Mouse (Mus musculus): ENCODE data around the gene Slc4a4. TPM values are rescaled to one million over a fixed set of nuclear protein-coding genes. Genes with fewer than 3 reads are reported as not detected.

The Slc4a4 gene
- polyA plus RNA-seq, 1 experiment from 2014 or later = 2.4 TPM

DNA sequence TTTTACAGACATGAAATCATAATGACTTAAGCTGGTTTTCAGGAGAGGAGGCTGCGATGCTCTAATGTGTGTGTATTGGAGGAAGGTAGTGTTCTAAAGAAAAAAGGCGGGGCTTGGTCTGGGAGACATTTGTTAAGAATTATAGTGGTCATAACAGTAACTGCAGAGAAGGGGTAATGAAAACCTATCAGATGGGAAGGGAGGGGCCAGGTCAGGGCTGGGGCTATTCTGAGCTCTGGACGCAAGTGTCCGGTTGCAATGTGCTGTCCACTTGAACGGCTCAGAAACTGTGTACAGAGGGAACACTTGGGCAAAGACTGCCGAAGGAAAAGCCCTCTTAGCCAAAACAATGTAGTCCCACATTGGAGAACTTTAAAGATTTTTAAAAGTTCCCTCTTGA is 52.5 kb downstream of the Slc4a4 start:
- Histone ChIP-seq H3K36me3 (no peaks in the 10 kb centered on the region), H3K9ac (no peak overlapping the region), H3K27me3 (no peaks in the 10 kb centered on the region), H3K4me3 (no peak overlapping the region), H3K4me2 (replicated peaks) (no peak overlapping the region), H3K4me1 (peaks cover 11% of the 10 kb centered on the region), H3K27ac (no peak overlapping the region), H3K9me3 (no peaks in the 10 kb centered on the region)
- 24% methylated on average over 6 of the region's 6 CpGs for WGBS
- ATAC-seq (ENCODE audit: low FRiP score, low read depth) = no peak; the same call in 1 of the 2 replicates

DNA sequence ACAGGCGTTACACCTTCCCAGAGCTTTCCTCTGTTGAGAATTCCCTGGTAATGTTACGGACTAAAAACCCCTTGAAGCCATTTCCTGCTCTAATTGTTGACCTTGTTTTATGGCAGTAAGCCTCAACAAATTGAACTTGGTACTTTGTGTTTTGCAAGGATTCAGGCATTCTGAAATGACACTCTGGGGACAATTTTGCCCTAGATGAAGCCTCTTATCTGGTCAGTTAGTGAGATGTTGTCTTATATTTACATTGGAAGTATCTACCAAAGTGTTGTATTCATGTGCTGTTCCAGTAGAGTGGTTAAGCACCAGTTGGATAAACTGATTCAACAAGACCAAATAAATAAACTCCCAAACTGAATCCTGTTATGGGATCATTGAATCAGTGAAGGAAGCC is 53.2 kb downstream of the Slc4a4 start:
- 46% methylated on average over 2 of the region's 2 CpGs for WGBS

DNA sequence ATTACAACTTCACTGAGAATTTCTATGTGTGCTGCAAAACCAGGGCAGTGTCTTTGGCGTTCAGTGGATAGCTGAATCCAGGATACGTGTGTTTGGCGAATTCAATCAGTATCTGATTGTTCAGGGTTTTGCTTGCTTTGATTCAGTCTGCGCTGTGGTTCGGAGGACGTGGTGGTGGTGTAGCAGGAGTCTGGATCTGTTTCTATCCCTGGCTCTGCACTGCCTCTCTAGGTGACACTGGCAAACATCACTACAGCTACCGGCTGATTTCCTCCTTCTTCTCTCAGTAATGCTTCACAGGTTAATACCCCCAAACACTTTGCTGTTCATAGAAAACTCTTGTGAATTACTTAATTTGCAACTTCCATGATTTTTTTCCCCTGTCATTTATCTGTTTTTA is 55.3 kb downstream of the Slc4a4 start:
- Histone ChIP-seq H3K4me2 (replicated peaks) (no peak overlapping the region), H3K27me3 (no peaks in the 10 kb centered on the region), H3K36me3 (no peaks in the 10 kb centered on the region), H3K27ac (no peak overlapping the region), H3K4me3 (no peak overlapping the region), H3K4me1 (peaks cover 8% of the 10 kb centered on the region; the same call in 1 of the 2 replicates), H3K9ac (no peak overlapping the region), H3K9me3 (no peaks in the 10 kb centered on the region)
- ATAC-seq (ENCODE audit: low FRiP score, low read depth) = no peak
- WGBS = 89% methylated on average over 7 of the region's 7 CpGs

More for the DNA sequence above, 53.2 kb downstream of the Slc4a4 start:
- H3K27me3 ChIP-seq = no peaks in the 10 kb centered on the region
- no peaks in the 10 kb centered on the region for H3K9me3 ChIP-seq
- no peaks in the 10 kb centered on the region for H3K36me3 ChIP-seq
- no peak overlapping the region for H3K27ac ChIP-seq
- H3K9ac ChIP-seq = no peak overlapping the region
- no peak for ATAC-seq (ENCODE audit: low FRiP score, low read depth)
- no peak overlapping the region for H3K4me3 ChIP-seq
- peaks cover 8% of the 10 kb centered on the region; the same call in 1 of the 2 replicates for H3K4me1 ChIP-seq
- H3K4me2 ChIP-seq (replicated peaks) = no peak overlapping the region

DNA sequence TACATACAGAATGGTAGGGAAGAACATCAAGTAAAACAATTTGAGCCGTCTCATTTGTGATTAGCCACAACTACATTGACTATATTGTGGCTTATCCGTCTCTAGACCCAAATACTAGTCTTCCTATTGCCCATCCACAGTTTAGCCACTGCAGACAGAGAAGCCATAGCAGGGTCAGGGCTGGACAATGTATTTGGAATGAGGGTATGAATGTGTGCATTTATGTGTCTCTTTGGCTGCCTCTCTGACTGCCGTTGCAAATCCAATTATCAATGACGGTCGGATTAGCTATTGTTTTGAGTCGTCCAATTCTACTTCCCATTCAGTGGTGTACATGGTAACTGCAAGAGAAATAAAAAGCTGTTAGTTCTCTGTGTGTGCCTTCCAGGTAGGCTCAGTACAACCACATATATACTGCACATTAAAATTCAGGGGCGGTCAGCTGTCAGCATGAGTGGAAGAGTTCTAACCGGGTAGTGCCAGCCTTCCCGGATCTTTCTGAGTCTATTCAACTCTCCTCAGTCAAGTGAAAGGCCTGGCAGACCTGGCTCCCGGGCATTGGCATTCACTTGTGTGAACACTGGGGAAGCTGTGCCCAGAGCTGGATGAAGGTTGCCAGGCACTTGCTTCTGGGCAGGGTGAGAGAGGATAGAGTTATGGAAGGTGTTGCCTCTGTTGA is 59.2 kb downstream of the Slc4a4 start:
- H3K27ac ChIP-seq = no peak overlapping the region
- H3K4me2 ChIP-seq (replicated peaks) = no peak overlapping the region
- H3K36me3 ChIP-seq = no peaks in the 10 kb centered on the region
- H3K9me3 ChIP-seq = no peaks in the 10 kb centered on the region
- H3K9ac ChIP-seq = no peak overlapping the region
- H3K27me3 ChIP-seq = no peaks in the 10 kb centered on the region
- ATAC-seq (ENCODE audit: low FRiP score, low read depth) = no peak
- H3K4me1 ChIP-seq = no peaks in the 10 kb centered on the region
- H3K4me3 ChIP-seq = no peak overlapping the region
- 92% methylated on average over 10 of the region's 10 CpGs for WGBS

DNA sequence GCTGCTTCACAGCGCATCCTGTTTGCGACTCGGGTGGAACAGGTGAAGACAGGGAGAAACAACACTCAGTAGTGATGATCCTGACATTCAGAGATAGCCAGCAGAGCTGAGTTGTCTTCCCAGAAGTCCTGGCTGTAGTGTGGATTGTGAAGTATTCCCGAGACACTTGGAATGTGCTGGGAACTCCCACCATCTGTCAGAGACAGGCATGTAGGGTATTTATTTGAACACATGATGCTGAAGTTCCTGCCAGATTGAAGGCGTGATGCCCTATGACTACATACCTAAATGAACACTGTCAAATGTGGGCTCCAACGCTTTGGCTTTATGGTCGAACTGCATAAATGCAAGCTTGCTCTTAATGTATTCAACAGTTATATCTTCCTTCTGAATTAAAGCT is 63.7 kb downstream of the Slc4a4 start:
- Histone ChIP-seq H3K9me3 (no peaks in the 10 kb centered on the region), H3K36me3 (no peaks in the 10 kb centered on the region; the same call in 1 of the 2 replicates), H3K4me2 (replicated peaks) (no peak overlapping the region), H3K9ac (no peak overlapping the region), H3K27me3 (no peaks in the 10 kb centered on the region), H3K4me1 (no peaks in the 10 kb centered on the region), H3K4me3 (no peak overlapping the region), H3K27ac (no peak overlapping the region)
- ATAC-seq (ENCODE audit: low FRiP score, low read depth) = no peak
- 92% methylated on average over 7 of the region's 7 CpGs for WGBS

DNA sequence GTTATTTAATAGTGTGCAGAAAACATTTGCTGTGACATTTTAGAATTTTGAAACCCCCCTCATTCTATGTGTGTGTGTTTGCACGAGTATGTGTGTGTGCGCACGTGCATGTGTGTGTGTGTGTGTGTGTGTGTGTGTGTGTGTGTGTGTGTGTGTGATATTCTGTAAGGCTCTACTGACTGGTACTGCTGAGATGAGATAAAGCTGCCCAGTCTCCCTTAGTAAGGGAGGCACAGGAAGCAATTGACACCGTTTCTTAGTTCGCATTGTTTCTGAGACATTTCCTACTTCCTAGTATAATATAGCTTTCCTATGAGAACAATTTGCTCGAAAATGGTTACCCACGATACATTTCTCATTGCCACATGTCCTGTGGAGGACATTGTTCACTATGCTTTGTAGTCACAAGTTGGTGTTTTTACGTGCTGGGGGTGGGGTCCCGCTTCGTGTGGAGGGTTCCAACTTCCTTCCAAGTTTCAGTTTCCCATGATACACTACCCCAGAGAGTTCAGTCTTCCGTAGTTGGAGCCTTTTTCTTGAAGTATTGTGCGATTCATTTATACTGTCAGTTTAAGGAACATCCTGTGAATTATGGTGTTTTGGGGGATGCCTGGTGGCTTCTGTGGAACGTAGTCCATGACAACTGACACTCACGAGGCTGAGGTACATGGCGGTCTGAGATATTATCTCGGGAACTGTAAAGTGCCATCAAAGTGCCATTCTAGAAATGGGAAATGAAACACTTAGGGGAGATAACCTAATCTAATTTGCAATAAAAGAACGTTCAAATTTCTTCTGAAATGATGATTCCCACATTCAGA is 66.3 kb downstream of the Slc4a4 start:
- Histone ChIP-seq H3K4me3 (no peak overlapping the region), H3K9ac (no peak overlapping the region), H3K9me3 (no peaks in the 10 kb centered on the region), H3K4me2 (replicated peaks) (no peak overlapping the region), H3K27ac (no peak overlapping the region), H3K27me3 (no peaks in the 10 kb centered on the region), H3K36me3 (no peaks in the 10 kb centered on the region; the same call in 1 of the 2 replicates), H3K4me1 (no peaks in the 10 kb centered on the region)
- no peak for ATAC-seq (ENCODE audit: low FRiP score, low read depth)
- 80% methylated on average over 17 of the region's 17 CpGs for WGBS

DNA sequence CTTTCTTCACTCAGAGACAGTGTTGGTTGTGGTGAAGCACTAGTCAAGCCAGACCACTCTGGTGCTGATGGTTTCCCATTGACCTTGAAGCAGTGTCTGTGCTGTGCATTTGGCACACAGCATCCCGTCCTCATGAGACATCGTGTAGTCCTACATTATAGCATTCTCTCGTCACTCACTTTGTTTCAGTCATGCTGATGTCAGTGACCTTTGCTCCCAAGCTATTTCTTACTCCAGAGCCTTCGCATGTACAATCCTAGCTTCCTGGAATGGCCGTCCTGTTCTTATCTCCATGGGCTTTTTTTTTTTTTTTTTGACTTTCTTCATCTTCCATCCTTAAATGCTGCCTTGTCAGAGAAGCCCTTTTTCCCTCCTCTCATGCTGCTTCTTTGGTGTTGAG is 71.1 kb downstream of the Slc4a4 start:
- Histone ChIP-seq H3K4me2 (replicated peaks) (no peak overlapping the region), H3K36me3 (no peaks in the 10 kb centered on the region; the same call in 1 of the 2 replicates), H3K27me3 (no peaks in the 10 kb centered on the region), H3K9me3 (no peaks in the 10 kb centered on the region), H3K9ac (no peak overlapping the region), H3K4me3 (no peak overlapping the region), H3K4me1 (no peaks in the 10 kb centered on the region), H3K27ac (no peak overlapping the region)
- no peak for ATAC-seq (ENCODE audit: low FRiP score, low read depth)
- 88% methylated on average over 5 of the region's 5 CpGs for WGBS

DNA sequence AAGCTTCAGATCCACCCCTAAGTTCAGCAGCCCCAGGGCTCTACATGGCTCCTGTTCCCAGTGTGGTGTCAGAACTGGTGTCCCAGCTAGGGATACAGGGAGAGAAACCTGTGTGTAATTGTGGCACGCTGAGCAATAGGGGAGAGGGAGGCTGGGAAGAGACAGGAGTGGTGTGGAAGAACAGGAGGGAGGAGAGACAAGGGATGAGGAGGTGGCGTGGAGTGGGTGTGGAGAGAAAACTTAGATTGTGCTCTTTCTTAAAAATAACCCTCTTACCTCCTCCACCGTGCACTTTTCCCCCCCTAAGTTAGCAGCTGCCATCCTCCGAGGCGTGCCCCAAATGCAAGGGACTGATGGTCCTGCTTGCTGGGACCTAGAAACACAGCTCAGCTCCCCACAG is 72.3 kb downstream of the Slc4a4 start:
- Histone ChIP-seq H3K36me3 (no peaks in the 10 kb centered on the region; the same call in 1 of the 2 replicates), H3K27me3 (no peaks in the 10 kb centered on the region), H3K4me3 (no peak overlapping the region), H3K4me2 (replicated peaks) (no peak overlapping the region), H3K9me3 (no peaks in the 10 kb centered on the region), H3K4me1 (no peaks in the 10 kb centered on the region), H3K9ac (no peak overlapping the region), H3K27ac (no peak overlapping the region)
- ATAC-seq (ENCODE audit: low FRiP score, low read depth) = no peak
- 91% methylated on average over 5 of the region's 5 CpGs for WGBS

DNA sequence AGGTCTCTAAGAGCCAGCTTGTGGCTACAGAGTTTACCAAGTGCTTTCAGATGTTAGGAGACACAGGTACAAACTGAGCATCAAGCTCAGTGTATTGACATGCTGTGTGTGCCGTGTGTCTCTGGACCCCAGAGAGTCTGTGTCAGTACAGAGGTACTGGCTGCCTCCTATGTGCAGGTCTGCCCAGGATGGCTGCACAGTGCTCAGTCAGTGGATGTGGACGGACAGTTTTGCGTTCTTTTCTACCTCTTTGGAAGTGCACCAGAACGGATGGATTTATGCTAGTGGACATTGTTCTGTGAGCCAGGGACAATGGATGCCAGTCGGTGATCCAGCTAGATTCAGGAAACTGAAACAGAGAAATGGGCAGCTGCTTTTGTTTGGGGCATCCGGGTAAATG is 72.8 kb downstream of the Slc4a4 start:
- no peaks in the 10 kb centered on the region for H3K27me3 ChIP-seq
- H3K4me2 ChIP-seq (replicated peaks) = no peak overlapping the region
- no peaks in the 10 kb centered on the region for H3K9me3 ChIP-seq
- WGBS = 92% methylated on average over 6 of the region's 6 CpGs
- no peaks in the 10 kb centered on the region for H3K4me1 ChIP-seq
- no peak for ATAC-seq (ENCODE audit: low FRiP score, low read depth)
- H3K36me3 ChIP-seq = no peaks in the 10 kb centered on the region; the same call in 1 of the 2 replicates
- no peak overlapping the region for H3K27ac ChIP-seq
- H3K9ac ChIP-seq = no peak overlapping the region
- H3K4me3 ChIP-seq = no peak overlapping the region

DNA sequence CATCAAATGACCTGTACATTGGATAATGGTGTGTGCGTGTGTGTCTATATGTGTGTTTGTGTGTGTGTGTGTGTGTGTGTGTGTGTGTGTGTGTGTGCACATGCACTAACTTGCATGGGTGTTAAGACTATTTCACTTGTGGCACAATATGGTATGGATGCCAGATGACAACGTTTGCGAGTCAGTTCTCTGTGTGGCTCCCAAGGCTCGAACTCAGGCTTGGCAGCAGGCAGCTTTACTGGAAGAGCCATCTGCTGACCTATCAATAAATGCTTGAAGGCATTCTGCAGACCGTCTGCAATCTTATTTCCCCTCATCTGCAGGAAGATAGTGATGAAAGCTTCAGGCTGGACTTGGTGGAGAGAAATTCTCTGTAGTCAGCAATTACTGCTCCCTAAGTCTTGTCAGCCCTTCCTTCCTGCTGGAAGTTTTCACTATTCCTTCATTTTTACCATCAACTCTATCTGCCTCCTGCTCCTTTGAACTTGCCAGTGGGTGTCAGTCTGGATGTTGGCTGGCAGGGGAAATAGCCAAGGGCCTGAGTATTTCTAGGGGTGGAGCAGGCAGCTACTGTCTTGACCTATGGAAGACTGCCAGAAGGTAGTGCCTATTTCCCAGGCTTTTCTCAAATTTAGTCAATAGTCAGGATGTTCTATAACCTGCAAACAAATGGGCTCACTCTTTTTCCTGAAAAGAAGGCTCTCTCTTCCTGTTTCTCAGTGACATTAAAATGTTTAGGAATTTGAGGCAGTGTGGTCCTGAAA is 73.9 kb downstream of the Slc4a4 start:
- Histone ChIP-seq H3K36me3 (no peaks in the 10 kb centered on the region), H3K27me3 (no peaks in the 10 kb centered on the region), H3K4me3 (no peak overlapping the region), H3K27ac (no peak overlapping the region), H3K4me2 (replicated peaks) (no peak overlapping the region), H3K9me3 (no peaks in the 10 kb centered on the region), H3K9ac (no peak overlapping the region), H3K4me1 (no peaks in the 10 kb centered on the region)
- no peak for ATAC-seq (ENCODE audit: low FRiP score, low read depth)
- WGBS = 70% methylated on average over 5 of the region's 5 CpGs

DNA sequence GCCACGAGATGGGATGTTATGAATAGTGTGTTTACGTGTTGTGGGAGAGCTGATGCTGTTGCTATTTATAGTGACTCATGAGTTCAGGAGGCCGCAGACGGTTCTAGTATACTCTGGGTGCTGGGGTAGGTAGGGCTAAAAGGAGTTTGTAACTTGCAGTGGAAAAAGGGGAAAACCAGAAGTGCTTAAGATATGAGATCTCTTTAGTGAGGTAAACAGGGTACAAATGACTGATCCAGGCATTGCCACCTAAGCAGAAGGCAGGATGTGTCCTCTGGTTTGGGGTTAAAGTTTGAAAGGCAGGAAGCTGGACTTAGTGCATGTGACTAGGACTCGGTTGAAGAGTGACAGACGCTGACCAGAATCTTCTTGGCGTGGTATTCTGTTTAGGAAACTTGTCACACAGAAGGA is 74.7 kb downstream of the Slc4a4 start:
- Histone ChIP-seq H3K4me2 (replicated peaks) (no peak overlapping the region), H3K36me3 (no peaks in the 10 kb centered on the region), H3K27ac (no peak overlapping the region), H3K27me3 (no peaks in the 10 kb centered on the region), H3K4me3 (no peak overlapping the region), H3K9ac (no peak overlapping the region), H3K4me1 (no peaks in the 10 kb centered on the region), H3K9me3 (no peaks in the 10 kb centered on the region)
- 74% methylated on average over 7 of the region's 7 CpGs for WGBS
- no peak for ATAC-seq (ENCODE audit: low FRiP score, low read depth)

DNA sequence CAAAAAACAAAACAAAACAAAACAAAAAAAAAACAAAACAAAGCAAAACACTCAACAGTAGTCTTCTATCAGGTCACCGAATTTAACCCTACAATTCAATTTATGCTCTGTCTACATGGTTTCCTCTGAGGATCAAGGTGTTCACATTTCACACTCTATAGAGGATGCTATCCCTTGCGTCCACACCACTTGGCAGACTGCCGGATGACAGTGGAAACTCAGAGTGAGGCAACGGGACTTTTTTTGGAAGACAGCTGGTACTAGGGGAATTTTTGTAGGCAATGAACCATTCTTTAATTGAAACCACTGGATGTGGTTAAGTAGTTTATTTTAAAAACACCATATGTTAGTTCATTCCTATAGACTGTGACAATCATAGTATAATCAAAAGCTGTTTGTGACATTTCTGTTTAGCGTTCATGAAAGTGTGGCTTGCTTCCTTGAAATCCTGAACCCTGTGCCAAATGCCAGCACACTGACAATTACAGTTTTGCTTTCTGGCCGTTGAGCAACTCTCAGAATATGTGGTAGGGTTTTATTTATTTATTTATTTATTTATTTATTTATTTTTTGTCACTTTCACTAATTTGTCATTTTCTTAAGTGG is 78.2 kb downstream of the Slc4a4 start:
- ATAC-seq (ENCODE audit: low FRiP score, low read depth) = no peak
- no peak overlapping the region for H3K4me3 ChIP-seq

More for the DNA sequence above, 78.2 kb downstream of the Slc4a4 start:
- Histone ChIP-seq H3K4me2 (replicated peaks) (no peak overlapping the region), H3K27me3 (no peaks in the 10 kb centered on the region), H3K9ac (no peak overlapping the region), H3K9me3 (no peaks in the 10 kb centered on the region), H3K4me1 (0 out of 2 replicates have a peak, but pooled peaks cover 5% of the 10 kb centered on the region), H3K36me3 (no peaks in the 10 kb centered on the region), H3K27ac (no peak overlapping the region)
- 57% methylated on average over 6 of the region's 6 CpGs for WGBS

Measured in limb, embryonic 13.5 days (tissue).